Mouse (Mus musculus) C2C12 (cell line): Measurements from ENCODE around the gene Igfbp1. TPM values are rescaled to one million over a fixed set of nuclear protein-coding genes. Genes with fewer than 3 reads are reported as not detected.

Experiments used
- H3K27me3 ChIP-seq: one replicate; pipeline ENCODE4 v1.6.1; 2011; ENCODE audit not compliant: control insufficient read depth, insufficient read depth, insufficient read length
- H3K36me3 ChIP-seq: one replicate; pipeline ENCODE4 v1.6.1; 2011; ENCODE audit not compliant: control insufficient read depth, insufficient read depth
- H3K4me3 ChIP-seq: one replicate; pipeline ENCODE4 v1.5.1; 2011; ENCODE audit warnings: mild to moderate bottlenecking, control low read depth; ENCODE audit not compliant: poor library complexity, insufficient read depth, severe bottlenecking
- H3K79me2 ChIP-seq: one replicate; pipeline ENCODE4 v1.6.1; 2011; ENCODE audit not compliant: control insufficient read depth, insufficient read depth
- H3K79me3 ChIP-seq: one replicate; pipeline ENCODE4 v1.6.1; 2011; ENCODE audit warnings: low read depth, control low read depth
- H3ac ChIP-seq: one replicate; pipeline ENCODE3; 2011; ENCODE audit warnings: low read depth; ENCODE audit not compliant: control insufficient read depth, insufficient read length
- CEBPB ChIP-seq: IDR thresholded peaks from one replicate; pipeline ENCODE4 v1.6.1; 2011; ENCODE audit warnings: low read depth, mild to moderate bottlenecking, control low read depth, moderate library complexity
- CTCF ChIP-seq: IDR thresholded peaks from one replicate; pipeline ENCODE4 v1.5.1; 2011; ENCODE audit not compliant: control insufficient read depth, insufficient read depth, insufficient read length
- FOSL1 ChIP-seq: IDR thresholded peaks from one replicate; pipeline ENCODE4 v1.8.0; 2011; ENCODE audit warnings: mild to moderate bottlenecking, low read length; ENCODE audit not compliant: poor library complexity, insufficient read depth, severe bottlenecking
- MAX ChIP-seq: IDR thresholded peaks from one replicate; pipeline ENCODE4 v1.6.1; 2011; ENCODE audit warnings: mild to moderate bottlenecking, control low read depth
- MYOD1 ChIP-seq: IDR thresholded peaks from one replicate; pipeline ENCODE4 v1.6.1; 2011; ENCODE audit warnings: low read depth; ENCODE audit not compliant: control insufficient read depth, insufficient read length
- MYOG ChIP-seq: IDR thresholded peaks from one replicate; pipeline ENCODE4 v1.6.1; 2011; ENCODE audit not compliant: control insufficient read depth, insufficient read length; ENCODE audit errors: extremely low read depth
- USF1 ChIP-seq: IDR thresholded peaks from one replicate; pipeline ENCODE4 v1.6.1; 2011; ENCODE audit warnings: low read depth, mild to moderate bottlenecking, control low read depth, moderate library complexity
- polyA plus RNA-seq: library from polyadenylated mRNA; unstranded; fragments of >200 nt; fragmentation: generic; extraction: Trizol; gene quantifications from one replicate; pipeline ENCODE4 v1.2.1, GENCODE M21; 2012; ENCODE audit warnings: missing spikeins

Gene Igfbp1
- polyA plus RNA-seq, 1 experiment = not detected

DNA sequence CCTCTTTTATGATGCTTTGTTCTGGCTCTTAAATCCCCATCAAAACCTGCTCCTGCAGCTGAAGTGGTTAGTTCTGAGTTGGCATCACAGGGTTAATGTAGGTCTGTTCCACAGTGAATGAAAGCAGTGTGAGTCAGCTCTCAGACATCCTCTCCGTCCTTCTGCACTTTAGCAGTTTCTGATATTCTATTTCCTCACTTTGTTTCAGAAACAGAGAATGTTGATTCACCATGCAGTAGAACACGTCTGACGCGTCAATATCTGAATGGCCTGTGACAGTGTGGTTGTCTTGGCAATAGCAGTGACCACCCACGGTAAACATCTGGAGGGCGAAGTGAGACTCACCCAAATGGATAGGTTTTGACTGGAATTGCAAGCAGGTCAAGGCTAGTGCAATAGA lies 40.1 kb downstream of the Igfbp1 start:
- TF ChIP-seq MYOD1 = no peak
- TF ChIP-seq CEBPB = peak; percentile 30
- no peak for TF ChIP-seq CTCF
- no peak for TF ChIP-seq MYOG
- peak; percentile 45 for TF ChIP-seq FOSL1
- no peak for TF ChIP-seq USF1
- peak; percentile 17 for TF ChIP-seq MAX
- H3K79me2 ChIP-seq = no peaks in the 10 kb centered on the region
- H3K79me3 ChIP-seq = no peaks in the 10 kb centered on the region
- H3K27me3 ChIP-seq = no peaks in the 10 kb centered on the region
- no peak overlapping the region for H3ac ChIP-seq
- no peaks in the 10 kb centered on the region for H3K36me3 ChIP-seq
- no peak overlapping the region for H3K4me3 ChIP-seq

GRCm38 (mm10) chr11:7238546-7238945 lies 41.0 kb downstream of the Igfbp1 start:
- H3K4me3 ChIP-seq = no peak overlapping the region
- no peaks in the 10 kb centered on the region for H3K36me3 ChIP-seq
- TF ChIP-seq CTCF = no peak
- TF ChIP-seq MYOD1 = no peak
- no peak for TF ChIP-seq CEBPB
- TF ChIP-seq MYOG = no peak
- no peak for TF ChIP-seq FOSL1
- no peak for TF ChIP-seq USF1
- TF ChIP-seq MAX = no peak

GRCm38 (mm10) chr11:7239041-7239740 lies 41.6 kb downstream of the Igfbp1 start:
- Histone ChIP-seq H3K79me3 (no peaks in the 10 kb centered on the region), H3K79me2 (no peaks in the 10 kb centered on the region), H3K4me3 (no peak overlapping the region), H3K36me3 (no peaks in the 10 kb centered on the region), H3ac (no peak overlapping the region), H3K27me3 (no peaks in the 10 kb centered on the region)
- TF ChIP-seq CEBPB (no peak), USF1 (no peak), MAX (no peak), MYOG (no peak)

More at GRCm38 (mm10) chr11:7238546-7238945, 41.0 kb downstream of the Igfbp1 start:
- no peak overlapping the region for H3ac ChIP-seq
- H3K79me2 ChIP-seq = no peaks in the 10 kb centered on the region
- no peaks in the 10 kb centered on the region for H3K79me3 ChIP-seq
- H3K27me3 ChIP-seq = no peaks in the 10 kb centered on the region

DNA sequence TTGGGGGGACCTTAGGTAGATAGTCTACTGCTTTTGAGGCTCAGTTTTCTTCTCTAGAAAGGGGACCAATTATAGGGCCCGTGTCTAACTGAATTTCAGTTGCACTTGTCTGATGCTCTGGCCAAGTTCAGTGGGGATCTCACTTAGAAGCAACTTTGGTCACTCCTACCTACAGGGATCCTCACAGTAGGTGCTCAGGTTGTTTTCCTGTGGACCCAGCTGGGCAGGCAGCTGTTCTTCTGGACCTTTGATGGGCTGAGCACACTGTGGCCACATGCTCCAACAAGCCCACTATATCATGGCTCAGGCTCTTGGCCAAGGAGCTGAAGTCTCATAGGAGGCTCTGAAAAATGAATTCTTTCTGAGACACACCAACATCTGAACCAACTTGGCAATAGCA lies 47.2 kb downstream of the Igfbp1 start:
- Histone ChIP-seq H3ac (no peak overlapping the region), H3K79me3 (no peaks in the 10 kb centered on the region), H3K36me3 (no peaks in the 10 kb centered on the region), H3K27me3 (no peaks in the 10 kb centered on the region), H3K4me3 (no peak overlapping the region), H3K79me2 (no peaks in the 10 kb centered on the region)
- no peak for TF ChIP-seq MYOG
- TF ChIP-seq FOSL1 = no peak

GRCm38 (mm10) chr11:7250415-7250814 lies 52.8 kb downstream of the Igfbp1 start:
- Histone ChIP-seq H3K4me3 (no peak overlapping the region), H3K36me3 (no peaks in the 10 kb centered on the region), H3ac (no peak overlapping the region), H3K79me3 (no peaks in the 10 kb centered on the region), H3K27me3 (no peaks in the 10 kb centered on the region), H3K79me2 (no peaks in the 10 kb centered on the region)
- TF ChIP-seq USF1 (no peak), MYOD1 (no peak), CEBPB (no peak), CTCF (no peak), FOSL1 (no peak), MYOG (no peak), MAX (no peak)

GRCm38 (mm10) chr11:7250870-7251269 lies 53.3 kb downstream of the Igfbp1 start:
- Histone ChIP-seq H3K79me3 (no peaks in the 10 kb centered on the region), H3K79me2 (no peaks in the 10 kb centered on the region), H3K4me3 (no peak overlapping the region), H3K36me3 (no peaks in the 10 kb centered on the region), H3ac (no peak overlapping the region), H3K27me3 (no peaks in the 10 kb centered on the region)
- TF ChIP-seq CTCF (no peak), USF1 (no peak), MYOG (no peak)

Other genes starting within 250 kb of the Igfbp1 start
- 0.02 TPM for gene Adcy1, start 134.3 kb upstream of the Igfbp1 start, polyA plus RNA-seq
- not detected for gene Gm11985, start 9.2 kb upstream of the Igfbp1 start, polyA plus RNA-seq
- gene Igfbp3, start 16.1 kb downstream of the Igfbp1 start, polyA plus RNA-seq = 0.16 TPM